Mouse (Mus musculus): ENCODE results near the gene C130026I21Rik. TPM values are rescaled to one million over a fixed set of nuclear protein-coding genes. Genes with fewer than 3 reads are reported as not detected.
"Not testable (repeated sequence)": the region's sequence is repeated elsewhere in the genome, so short reads cannot be mapped to it uniquely, and the experiment has no call there.

The C130026I21Rik gene
- not detected in 2 replicates for polyA plus RNA-seq (2015; fragmentation: Nextera tagmentation; extraction: Ambion mirVana)

DNA sequence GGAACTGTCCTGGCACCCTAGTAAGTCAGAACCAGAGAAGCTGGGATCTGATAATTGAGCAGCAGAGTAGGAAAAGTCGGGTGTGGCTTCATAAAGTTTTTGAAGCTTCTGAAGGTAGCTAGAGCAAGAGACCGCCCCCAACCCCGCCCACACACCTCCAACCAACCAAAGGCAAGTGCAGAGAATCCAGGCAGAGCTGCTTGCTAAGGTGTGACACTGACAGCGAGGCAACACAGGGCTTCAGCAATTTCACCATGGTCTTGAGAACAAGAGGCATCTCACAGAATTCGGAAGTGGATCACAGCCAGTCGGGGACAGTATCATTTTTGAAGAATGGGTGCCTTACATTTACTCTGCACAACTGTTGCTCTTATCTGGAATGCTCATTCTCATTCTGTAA is at the start of gene C130026I21Rik:
Gene C130026I21Rik, minus strand, starts transcription at position 101 of the 400 bp plus-strand sequence.
- not testable (repeated sequence) for H3K27ac ChIP-seq; H3K9ac ChIP-seq; H3K36me3 ChIP-seq; H3K9me3 ChIP-seq (replicated peaks); H3K4me3 ChIP-seq (replicated peaks); H3K4me1 ChIP-seq; ATAC-seq (replicated peaks; ENCODE audit: low FRiP score); H3K4me2 ChIP-seq; H3K27me3 ChIP-seq
- 20% methylated on average over 1 of the region's 6 CpGs for WGBS

DNA sequence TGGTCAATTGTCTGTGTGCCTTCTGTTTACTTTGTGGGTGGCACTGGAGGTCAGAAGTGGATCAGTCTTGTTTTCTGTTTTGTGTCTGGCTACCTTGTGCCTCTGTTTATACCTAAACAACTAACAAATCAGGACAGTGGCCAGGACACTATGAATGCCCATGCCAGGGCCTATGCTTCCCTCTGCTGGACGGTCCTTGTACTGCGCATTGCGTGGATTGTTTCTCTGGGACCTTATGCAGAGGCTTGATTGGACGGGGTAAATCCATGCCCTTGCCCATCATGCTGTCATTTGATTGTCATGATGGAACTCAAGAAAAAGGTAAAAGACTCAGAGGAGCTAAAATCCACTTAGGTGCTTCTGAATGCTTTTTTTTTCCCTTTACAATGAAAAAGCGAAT is 16.7 kb upstream of the C130026I21Rik start:
- not testable (repeated sequence) for H3K4me1 ChIP-seq; H3K4me3 ChIP-seq (replicated peaks); H3K36me3 ChIP-seq; ATAC-seq (replicated peaks; ENCODE audit: low FRiP score); H3K9ac ChIP-seq; H3K4me2 ChIP-seq; H3K27me3 ChIP-seq; H3K9me3 ChIP-seq (replicated peaks); H3K27ac ChIP-seq
- 46% methylated on average over 4 of the region's 5 CpGs for WGBS

DNA sequence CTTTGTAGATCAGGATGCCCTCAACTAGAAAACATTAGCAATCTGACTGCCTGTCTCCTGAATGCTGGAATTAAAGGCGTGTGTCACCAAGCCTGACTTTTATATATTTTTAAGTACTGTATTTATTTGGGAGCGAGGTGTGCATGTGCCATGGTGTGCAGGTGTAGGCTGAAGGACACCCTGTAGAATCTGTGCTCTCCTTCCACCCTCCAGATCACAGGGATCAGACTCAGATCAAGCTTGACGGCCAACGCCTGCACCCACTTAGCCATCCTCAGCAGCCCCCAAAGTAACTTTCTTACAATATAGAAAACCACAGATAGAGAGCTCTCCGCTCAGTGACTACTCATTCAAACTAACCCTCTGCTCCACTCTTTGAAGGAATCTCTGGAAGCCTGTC is 6.1 kb upstream of the C130026I21Rik start:
- WGBS: 79% methylated on average over 4 of the region's 5 CpGs
- not testable (repeated sequence) for H3K9me3 ChIP-seq (replicated peaks)

GRCm38 (mm10) chr1:85258634-85259033 is 11.7 kb downstream of the C130026I21Rik start:
- H3K4me1 ChIP-seq; H3K27me3 ChIP-seq; ATAC-seq (replicated peaks; ENCODE audit: low FRiP score); H3K36me3 ChIP-seq; H3K27ac ChIP-seq; H3K4me2 ChIP-seq; H3K9me3 ChIP-seq (replicated peaks); H3K4me3 ChIP-seq (replicated peaks); H3K9ac ChIP-seq: not testable (repeated sequence)
- 54% methylated on average over 2 of the region's 2 CpGs for WGBS

More for the DNA sequence above, 6.1 kb upstream of the C130026I21Rik start:
- H3K27ac ChIP-seq; H3K4me1 ChIP-seq; H3K9ac ChIP-seq; H3K4me2 ChIP-seq; H3K4me3 ChIP-seq (replicated peaks); H3K36me3 ChIP-seq; ATAC-seq (replicated peaks; ENCODE audit: low FRiP score); H3K27me3 ChIP-seq: not testable (repeated sequence)

- WGBS: 59% methylated on average over 2 of the region's 3 CpGs
- H3K27me3 ChIP-seq; H3K4me2 ChIP-seq; H3K4me3 ChIP-seq (replicated peaks); ATAC-seq (replicated peaks; ENCODE audit: low FRiP score); H3K36me3 ChIP-seq; H3K4me1 ChIP-seq; H3K9ac ChIP-seq; H3K27ac ChIP-seq: not testable (repeated sequence)
- H3K9me3 ChIP-seq (replicated peaks): peaks cover 15% of the 10 kb centered on the region
These were observed 15.1 kb downstream of the C130026I21Rik start for GRCm38 (mm10) chr1:85255217-85255616.

- 85% methylated on average over 4 of the region's 4 CpGs for WGBS
- ATAC-seq (replicated peaks; ENCODE audit: low FRiP score); H3K27ac ChIP-seq; H3K4me1 ChIP-seq; H3K36me3 ChIP-seq; H3K27me3 ChIP-seq; H3K4me3 ChIP-seq (replicated peaks); H3K9ac ChIP-seq; H3K4me2 ChIP-seq: not testable (repeated sequence)
- H3K9me3 ChIP-seq (replicated peaks): peaks cover 25% of the 10 kb centered on the region
These were observed 19.2 kb downstream of the C130026I21Rik start for GRCm38 (mm10) chr1:85251211-85251610.

DNA sequence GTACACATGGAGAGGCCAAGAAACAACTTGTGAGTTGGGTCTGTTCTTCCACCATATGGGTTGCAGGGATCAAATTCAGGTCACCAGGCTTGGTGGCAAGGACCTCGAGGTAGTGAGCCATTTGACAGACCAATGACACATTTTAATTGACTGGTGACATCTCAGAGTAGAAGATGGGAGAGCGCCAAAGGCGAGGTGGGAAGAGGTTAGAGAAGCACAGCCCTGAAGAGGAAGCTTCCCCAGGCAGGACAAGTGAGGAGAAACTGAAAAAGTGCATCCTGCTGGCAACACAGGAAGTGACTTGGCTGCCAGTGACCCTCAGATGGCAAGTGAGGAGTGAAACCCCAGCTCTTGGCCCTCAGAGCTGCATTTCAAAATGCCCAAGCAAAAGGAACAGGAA is 21.4 kb downstream of the C130026I21Rik start:
- H3K4me3 ChIP-seq (replicated peaks); H3K27ac ChIP-seq; H3K4me1 ChIP-seq; H3K27me3 ChIP-seq; H3K4me2 ChIP-seq; H3K9ac ChIP-seq; ATAC-seq (replicated peaks; ENCODE audit: low FRiP score); H3K36me3 ChIP-seq: not testable (repeated sequence)
- 68% methylated on average over 3 of the region's 3 CpGs for WGBS
- H3K9me3 ChIP-seq (replicated peaks): peaks cover 26% of the 10 kb centered on the region

- not testable (repeated sequence) for H3K4me3 ChIP-seq (replicated peaks); ATAC-seq (replicated peaks; ENCODE audit: low FRiP score); H3K4me1 ChIP-seq; H3K4me2 ChIP-seq; H3K27ac ChIP-seq; H3K9ac ChIP-seq; H3K36me3 ChIP-seq; H3K27me3 ChIP-seq
- 73% methylated on average over 8 of the region's 8 CpGs for WGBS
- H3K9me3 ChIP-seq (replicated peaks): peaks cover 35% of the 10 kb centered on the region
These were observed 23.4 kb downstream of the C130026I21Rik start for GRCm38 (mm10) chr1:85246776-85247460.

DNA sequence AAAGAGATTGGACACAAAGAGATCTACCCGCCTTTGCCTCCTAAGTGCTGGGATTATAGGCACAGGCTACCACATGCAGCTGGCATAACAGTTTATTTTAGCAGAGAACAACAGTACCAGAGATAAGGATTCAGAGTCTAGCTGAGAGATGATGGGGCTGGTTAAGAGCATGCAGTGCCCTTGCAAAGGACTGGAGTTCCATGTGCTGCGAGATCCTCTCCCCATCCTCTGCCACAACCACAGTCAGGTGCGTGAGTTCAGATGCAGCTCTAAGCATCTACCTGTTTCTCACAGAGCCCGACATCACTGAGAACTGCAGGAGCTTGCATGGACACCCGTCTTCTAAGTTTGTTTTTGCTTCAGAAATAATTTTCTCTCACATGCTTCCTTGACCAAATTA is 24.1 kb downstream of the C130026I21Rik start:
- not testable (repeated sequence) for H3K27me3 ChIP-seq; H3K27ac ChIP-seq; H3K4me2 ChIP-seq; H3K4me1 ChIP-seq; ATAC-seq (replicated peaks; ENCODE audit: low FRiP score); H3K4me3 ChIP-seq (replicated peaks); H3K36me3 ChIP-seq; H3K9ac ChIP-seq
- H3K9me3 ChIP-seq (replicated peaks): peaks cover 33% of the 10 kb centered on the region
- WGBS: 85% methylated on average over 5 of the region's 5 CpGs

DNA sequence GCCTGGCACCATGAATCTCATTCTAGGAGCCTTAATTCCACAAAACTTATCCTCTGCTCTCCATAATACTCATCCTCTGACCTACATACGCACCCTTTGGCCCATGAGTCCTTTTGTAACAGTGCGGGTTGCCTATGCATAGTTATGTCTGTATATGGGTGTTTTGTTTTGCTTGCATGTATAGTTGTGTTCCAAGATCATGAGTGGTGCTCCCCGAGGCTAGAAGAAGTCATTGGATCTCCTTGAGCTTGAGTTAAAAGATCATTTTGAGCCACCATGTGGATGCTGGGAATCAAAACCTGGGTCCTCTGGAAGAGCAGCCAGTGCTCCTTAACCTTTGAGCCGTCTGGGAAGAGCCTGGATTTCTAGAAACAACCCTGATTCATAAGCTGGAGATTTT is 25.4 kb downstream of the C130026I21Rik start:
- H3K27me3 ChIP-seq; H3K36me3 ChIP-seq; H3K4me1 ChIP-seq; ATAC-seq (replicated peaks; ENCODE audit: low FRiP score); H3K27ac ChIP-seq; H3K4me3 ChIP-seq (replicated peaks); H3K9ac ChIP-seq; H3K4me2 ChIP-seq: not testable (repeated sequence)
- 69% methylated on average over 3 of the region's 4 CpGs for WGBS
- peaks cover 26% of the 10 kb centered on the region for H3K9me3 ChIP-seq (replicated peaks)

DNA sequence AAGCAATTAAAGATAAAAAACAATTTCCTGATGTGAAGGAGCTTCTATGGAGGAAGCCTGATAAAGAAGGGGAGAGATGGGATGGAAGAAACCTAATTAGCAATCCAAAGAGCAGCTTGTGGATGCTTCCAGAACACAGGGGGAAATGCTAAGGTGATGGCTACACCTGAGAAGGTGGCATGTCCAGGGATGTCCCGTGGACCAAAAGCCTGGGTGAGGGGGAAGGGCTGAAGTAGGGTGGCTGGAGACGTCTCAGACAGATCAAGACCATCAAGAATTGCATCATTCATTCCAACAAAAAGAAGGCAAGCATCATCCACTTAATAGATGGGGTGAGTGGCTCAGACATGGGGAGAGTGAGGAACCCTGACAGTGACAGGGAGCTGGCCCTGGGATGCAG is 27.3 kb downstream of the C130026I21Rik start:
- H3K4me2 ChIP-seq; H3K4me1 ChIP-seq; H3K27me3 ChIP-seq; H3K27ac ChIP-seq; H3K9ac ChIP-seq; H3K4me3 ChIP-seq (replicated peaks); ATAC-seq (replicated peaks; ENCODE audit: low FRiP score); H3K36me3 ChIP-seq: not testable (repeated sequence)
- peaks cover 28% of the 10 kb centered on the region for H3K9me3 ChIP-seq (replicated peaks)
- WGBS: 75% methylated on average over 2 of the region's 2 CpGs

GRCm38 (mm10) chr1:85239018-85239775 is 31.2 kb downstream of the C130026I21Rik start:
- H3K9me3 ChIP-seq (replicated peaks): peaks cover 18% of the 10 kb centered on the region
- H3K9ac ChIP-seq; H3K36me3 ChIP-seq; H3K4me1 ChIP-seq; H3K4me2 ChIP-seq; ATAC-seq (replicated peaks; ENCODE audit: low FRiP score); H3K27me3 ChIP-seq; H3K4me3 ChIP-seq (replicated peaks); H3K27ac ChIP-seq: not testable (repeated sequence)
- 73% methylated on average over 4 of the region's 4 CpGs for WGBS
